Mouse (Mus musculus): ENCODE results near the gene Gm7697.
"Not testable (repeated sequence)": the region's sequence is repeated elsewhere in the genome, so short reads cannot be mapped to it uniquely, and the experiment has no call there.

- TF ChIP-seq POLR2AphosphoS2 (IDR thresholded peaks at IDR 0.05; ENCODE audit: insufficient read length, low read depth); POLR2A (IDR thresholded peaks at IDR 0.05; ENCODE audit: insufficient read length, low read depth); TCF12 (IDR thresholded peaks at IDR 0.05; ENCODE audit: insufficient read depth, poor library complexity, severe bottlenecking); USF1 (IDR thresholded peaks at IDR 0.05; ENCODE audit: low read depth); MAX (IDR thresholded peaks at IDR 0.05; ENCODE audit: low read depth); MYOG (IDR thresholded peaks at IDR 0.05; ENCODE audit: control insufficient read depth in 1 of 3, insufficient read depth in 1 of 3, insufficient read length in 2 of 3, low read depth in 2 of 3); MYOD1 (IDR thresholded peaks at IDR 0.05; ENCODE audit: control insufficient read depth in 1 of 3, insufficient read length in 2 of 3, low read depth in 2 of 3); TCF3 (IDR thresholded peaks at IDR 0.05; ENCODE audit: insufficient read length, low read depth); E2F4 (IDR thresholded peaks at IDR 0.05; ENCODE audit: insufficient read depth): not testable (repeated sequence)
These were observed 47.8 kb downstream of the Gm7697 start for GRCm38 (mm10) chr8:69474946-69475345.

All from myocyte (in vitro differentiated cells).